Mouse (Mus musculus): ENCODE results near the gene Tecpr2.
"Not testable (repeated sequence)": the region's sequence is repeated elsewhere in the genome, so short reads cannot be mapped to it uniquely, and the experiment has no call there.

Tecpr2 gene

GRCm38 (mm10) chr12:110889036-110890020 lies at the start of gene Tecpr2, which contains the start of gene Cinp:
Gene Tecpr2, plus strand, starts transcription at chr12:110889264.
Gene Cinp, minus strand, starts transcription at chr12:110889145.
- DNase-seq: peak; percentile 99

- peak; percentile 95 for DNase-seq
These were observed 48.5 kb upstream of the Tecpr2 start, which contains the start of gene Mok for GRCm38 (mm10) chr12:110840348-110841198. Gene Mok, minus strand, starts transcription at chr12:110840939.

GRCm38 (mm10) chr12:110841731-110842493 lies 47.2 kb upstream of the Tecpr2 start:
- no peak for DNase-seq

- peak; percentile 91 for DNase-seq
These were observed 45.6 kb upstream of the Tecpr2 start for GRCm38 (mm10) chr12:110843194-110844048.

- peak; percentile 46 for DNase-seq
These were observed 44.6 kb upstream of the Tecpr2 start for GRCm38 (mm10) chr12:110844227-110845130.

GRCm38 (mm10) chr12:110845131-110845880 lies 43.8 kb upstream of the Tecpr2 start:
- DNase-seq: peak; percentile 97

- DNase-seq: no peak
These were observed 42.8 kb upstream of the Tecpr2 start for GRCm38 (mm10) chr12:110846191-110846765.

GRCm38 (mm10) chr12:110850010-110850928 lies 38.8 kb upstream of the Tecpr2 start, which contains the start of gene Zfp839:
Gene Zfp839, plus strand, starts transcription at chr12:110850253.
- DNase-seq: peak; percentile 90

- no peak for DNase-seq
These were observed 38.2 kb upstream of the Tecpr2 start for GRCm38 (mm10) chr12:110850929-110851256.

GRCm38 (mm10) chr12:110851414-110851813 lies 37.6 kb upstream of the Tecpr2 start:
- DNase-seq: no peak

- no peak for DNase-seq
These were observed 37.1 kb upstream of the Tecpr2 start for GRCm38 (mm10) chr12:110851923-110852322.

GRCm38 (mm10) chr12:110854786-110855737 lies 34.0 kb upstream of the Tecpr2 start:
- peak; percentile 42 for DNase-seq

- DNase-seq: peak; percentile 57
These were observed 31.9 kb upstream of the Tecpr2 start for GRCm38 (mm10) chr12:110857196-110857595.

GRCm38 (mm10) chr12:110858681-110859080 lies 30.4 kb upstream of the Tecpr2 start:
- not testable (repeated sequence) for DNase-seq

- DNase-seq: no peak
These were observed 28.8 kb upstream of the Tecpr2 start for GRCm38 (mm10) chr12:110860293-110860692.

- DNase-seq: no peak
These were observed 27.8 kb upstream of the Tecpr2 start for GRCm38 (mm10) chr12:110861256-110861655.

GRCm38 (mm10) chr12:110864008-110864407 lies 25.1 kb upstream of the Tecpr2 start:
- no peak for DNase-seq

Data from lung, postnatal 36 days (tissue).